Mouse (Mus musculus): ENCODE data around the gene Man1a. TPM values are rescaled to one million over a fixed set of nuclear protein-coding genes. Genes with fewer than 3 reads are reported as not detected.

Gene Man1a
- polyA plus RNA-seq, 1 experiment: 3.0 TPM

GRCm38 (mm10) chr10:53938199-53938598 is 138.2 kb downstream of the Man1a start:
- H3K27me3 ChIP-seq (ENCODE audit: control insufficient read depth, insufficient read depth, insufficient read length): no peaks in the 10 kb centered on the region
- no peak overlapping the region for H3K4me3 ChIP-seq
- H3ac ChIP-seq (ENCODE audit: control insufficient read depth, insufficient read length): no peak overlapping the region
- H3K79me2 ChIP-seq (ENCODE audit: control insufficient read depth, insufficient read depth): no peaks in the 10 kb centered on the region
- H3K4me2 ChIP-seq (ENCODE audit: low read depth): no peak overlapping the region
- H3K36me3 ChIP-seq (ENCODE audit: control insufficient read depth, insufficient read depth): no peaks in the 10 kb centered on the region
- TF ChIP-seq E2F4 (IDR thresholded peaks at IDR 0.05; ENCODE audit: insufficient read depth) (no peak), POLR2A (IDR thresholded peaks at IDR 0.05; ENCODE audit: insufficient read length, low read depth) (no peak), REST (IDR thresholded peaks at IDR 0.05; ENCODE audit: insufficient read depth, insufficient read length) (no peak), CEBPB (IDR thresholded peaks at IDR 0.05; ENCODE audit: insufficient read depth, poor library complexity, severe bottlenecking) (no peak), TCF3 (IDR thresholded peaks at IDR 0.05; ENCODE audit: insufficient read length, low read depth) (no peak), MAX (IDR thresholded peaks at IDR 0.05; ENCODE audit: low read depth) (no peak), SRF (IDR thresholded peaks at IDR 0.05; ENCODE audit: control insufficient read depth, insufficient read length, low read depth) (no peak)

DNA sequence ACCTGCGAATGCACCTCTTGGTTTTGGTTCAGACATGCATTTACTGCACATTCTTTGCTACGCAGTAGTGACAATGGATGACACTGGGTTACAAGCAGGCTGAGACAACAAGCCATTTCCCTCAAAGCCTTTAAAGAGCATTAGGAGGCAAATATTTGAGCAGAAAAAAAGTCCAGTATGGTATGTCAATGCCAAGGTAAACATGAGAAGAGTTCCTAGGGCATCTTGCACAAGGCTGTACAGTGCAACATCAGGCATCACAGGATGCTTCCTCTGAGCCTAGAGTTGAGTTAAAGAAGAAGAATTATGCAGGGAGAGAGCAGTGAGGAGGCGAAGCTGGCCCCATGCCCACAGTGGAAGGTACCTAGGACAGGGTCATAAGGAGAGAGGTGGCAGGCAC is 140.3 kb downstream of the Man1a start:
- Histone ChIP-seq H3K27me3 (ENCODE audit: control insufficient read depth, insufficient read depth, insufficient read length) (no peaks in the 10 kb centered on the region), H3K36me3 (ENCODE audit: control insufficient read depth, insufficient read depth) (no peaks in the 10 kb centered on the region), H3K79me2 (ENCODE audit: control insufficient read depth, insufficient read depth) (no peaks in the 10 kb centered on the region), H3ac (ENCODE audit: control insufficient read depth, insufficient read length) (no peak overlapping the region), H3K4me2 (ENCODE audit: low read depth) (no peak overlapping the region), H3K4me3 (no peak overlapping the region)
- TF ChIP-seq POLR2AphosphoS2 (IDR thresholded peaks at IDR 0.05; ENCODE audit: insufficient read length, low read depth): no peak
- TF ChIP-seq USF1 (IDR thresholded peaks at IDR 0.05; ENCODE audit: low read depth): no peak
- no peak for TF ChIP-seq E2F4 (IDR thresholded peaks at IDR 0.05; ENCODE audit: insufficient read depth)
- TF ChIP-seq CEBPB (IDR thresholded peaks at IDR 0.05; ENCODE audit: insufficient read depth, poor library complexity, severe bottlenecking): no peak
- no peak for TF ChIP-seq TCF3 (IDR thresholded peaks at IDR 0.05; ENCODE audit: insufficient read length, low read depth)
- no peak for TF ChIP-seq MAX (IDR thresholded peaks at IDR 0.05; ENCODE audit: low read depth)
- TF ChIP-seq TCF12 (IDR thresholded peaks at IDR 0.05; ENCODE audit: insufficient read depth, poor library complexity, severe bottlenecking): no peak
- TF ChIP-seq POLR2A (IDR thresholded peaks at IDR 0.05; ENCODE audit: insufficient read length, low read depth): no peak
- TF ChIP-seq MYOG (IDR thresholded peaks at IDR 0.05; ENCODE audit: control insufficient read depth in 1 of 3, insufficient read depth in 1 of 3, insufficient read length in 2 of 3, low read depth in 2 of 3): no peak

GRCm38 (mm10) chr10:53929722-53930500 is 146.5 kb downstream of the Man1a start:
- no peak for TF ChIP-seq POLR2AphosphoS2 (IDR thresholded peaks at IDR 0.05; ENCODE audit: insufficient read length, low read depth)
- no peak for TF ChIP-seq TCF3 (IDR thresholded peaks at IDR 0.05; ENCODE audit: insufficient read length, low read depth)
- TF ChIP-seq USF1 (IDR thresholded peaks at IDR 0.05; ENCODE audit: low read depth): no peak
- TF ChIP-seq MYOD1 (IDR thresholded peaks at IDR 0.05; ENCODE audit: control insufficient read depth in 1 of 3, insufficient read length in 2 of 3, low read depth in 2 of 3): no peak
- TF ChIP-seq POLR2A (IDR thresholded peaks at IDR 0.05; ENCODE audit: insufficient read length, low read depth): no peak
- no peak for TF ChIP-seq SRF (IDR thresholded peaks at IDR 0.05; ENCODE audit: control insufficient read depth, insufficient read length, low read depth)
- TF ChIP-seq MYOG (IDR thresholded peaks at IDR 0.05; ENCODE audit: control insufficient read depth in 1 of 3, insufficient read depth in 1 of 3, insufficient read length in 2 of 3, low read depth in 2 of 3): no peak
- TF ChIP-seq CEBPB (IDR thresholded peaks at IDR 0.05; ENCODE audit: insufficient read depth, poor library complexity, severe bottlenecking): no peak
- TF ChIP-seq MAX (IDR thresholded peaks at IDR 0.05; ENCODE audit: low read depth): no peak
- TF ChIP-seq TCF12 (IDR thresholded peaks at IDR 0.05; ENCODE audit: insufficient read depth, poor library complexity, severe bottlenecking): no peak
- TF ChIP-seq REST (IDR thresholded peaks at IDR 0.05; ENCODE audit: insufficient read depth, insufficient read length): no peak
- no peak for TF ChIP-seq E2F4 (IDR thresholded peaks at IDR 0.05; ENCODE audit: insufficient read depth)
- Histone ChIP-seq H3ac (ENCODE audit: control insufficient read depth, insufficient read length) (no peak overlapping the region), H3K27me3 (ENCODE audit: control insufficient read depth, insufficient read depth, insufficient read length) (no peaks in the 10 kb centered on the region), H3K4me3 (no peak overlapping the region), H3K79me2 (ENCODE audit: control insufficient read depth, insufficient read depth) (no peaks in the 10 kb centered on the region), H3K36me3 (ENCODE audit: control insufficient read depth, insufficient read depth) (no peaks in the 10 kb centered on the region), H3K4me2 (ENCODE audit: low read depth) (no peak overlapping the region)

- Histone ChIP-seq H3K79me2 (ENCODE audit: control insufficient read depth, insufficient read depth) (no peaks in the 10 kb centered on the region), H3K4me2 (ENCODE audit: low read depth) (no peak overlapping the region), H3K4me3 (no peak overlapping the region), H3K36me3 (ENCODE audit: control insufficient read depth, insufficient read depth) (no peaks in the 10 kb centered on the region), H3K27me3 (ENCODE audit: control insufficient read depth, insufficient read depth, insufficient read length) (no peaks in the 10 kb centered on the region), H3ac (ENCODE audit: control insufficient read depth, insufficient read length) (no peak overlapping the region)
- TF ChIP-seq REST (IDR thresholded peaks at IDR 0.05; ENCODE audit: insufficient read depth, insufficient read length) (no peak), TCF12 (IDR thresholded peaks at IDR 0.05; ENCODE audit: insufficient read depth, poor library complexity, severe bottlenecking) (no peak), TCF3 (IDR thresholded peaks at IDR 0.05; ENCODE audit: insufficient read length, low read depth) (no peak), SRF (IDR thresholded peaks at IDR 0.05; ENCODE audit: control insufficient read depth, insufficient read length, low read depth) (no peak), E2F4 (IDR thresholded peaks at IDR 0.05; ENCODE audit: insufficient read depth) (no peak), MYOD1 (IDR thresholded peaks at IDR 0.05; ENCODE audit: control insufficient read depth in 1 of 3, insufficient read length in 2 of 3, low read depth in 2 of 3) (no peak), CEBPB (IDR thresholded peaks at IDR 0.05; ENCODE audit: insufficient read depth, poor library complexity, severe bottlenecking) (no peak), MYOG (IDR thresholded peaks at IDR 0.05; ENCODE audit: control insufficient read depth in 1 of 3, insufficient read depth in 1 of 3, insufficient read length in 2 of 3, low read depth in 2 of 3) (no peak), POLR2AphosphoS2 (IDR thresholded peaks at IDR 0.05; ENCODE audit: insufficient read length, low read depth) (no peak), MAX (IDR thresholded peaks at IDR 0.05; ENCODE audit: low read depth) (no peak), POLR2A (IDR thresholded peaks at IDR 0.05; ENCODE audit: insufficient read length, low read depth) (no peak), USF1 (IDR thresholded peaks at IDR 0.05; ENCODE audit: low read depth) (no peak)
Measured at GRCm38 (mm10) chr10:53927904-53928303, 148.5 kb downstream of the Man1a start.
